Comparison of ENCODE assay signal across 12 mouse cellular contexts in the genomic region with DNA sequence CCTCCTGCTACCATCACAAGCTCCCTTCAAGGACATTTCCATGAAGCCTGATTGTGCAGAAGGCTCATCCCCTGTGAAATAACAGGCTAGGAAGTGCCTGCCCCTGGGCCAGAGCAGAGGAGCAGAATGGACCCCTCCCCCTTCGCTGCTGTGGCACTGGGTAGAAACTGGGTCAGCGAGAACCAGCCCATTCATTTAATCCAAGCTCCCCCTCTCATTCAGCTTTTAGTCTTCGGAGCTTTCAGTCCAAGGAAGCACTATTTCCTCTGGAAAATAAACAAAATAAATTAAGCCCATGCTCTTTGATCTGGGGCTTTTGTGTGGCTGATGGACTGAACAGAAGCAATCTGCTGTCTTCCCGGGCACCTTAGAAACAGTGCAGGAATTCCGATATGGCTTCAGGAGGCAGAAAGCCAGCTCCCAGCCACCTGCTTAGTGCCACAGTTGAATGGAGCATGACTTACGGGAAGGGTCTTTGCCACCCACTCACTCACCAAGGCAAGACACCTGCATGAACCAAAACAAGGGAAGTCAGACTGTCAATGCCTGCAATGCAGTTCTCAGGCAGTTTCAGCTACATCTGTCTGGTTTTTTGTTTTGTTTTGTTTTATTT.
DNase-seq lines count a peak whose midpoint lies in the region; ATAC-seq and TF ChIP-seq lines count a peak whose summit lies in the region.
"Had no signal": no experiment of that assay in that cellular context is flagged by ENCODE, and none has a peak within 500 bp of the region (broad histone marks: within the 10 kb centered on the region; RNA-seq: fewer than 3 reads in every experiment).

No protein-coding gene starts in this region.

- H3K4me1 ChIP-seq in midbrain, postnatal 0 days (ENCODE audit: insufficient read depth, low read length), result peaks cover 22% of the 10 kb centered on the region
- H3K4me1 ChIP-seq: liver, embryonic 13.5 days had no signal

- 10% methylated on average over 6 of the region's 6 CpGs for WGBS in midbrain, postnatal 0 days

- no peaks in the 10 kb centered on the region for H3K9me3 ChIP-seq in midbrain, postnatal 0 days (ENCODE audit: low read length)
- H3K9me3 ChIP-seq: liver, embryonic 13.5 days had no signal

- DNase-seq in adrenal gland, postnatal 10 days, result peak; percentile 24
- no peak for DNase-seq in adrenal gland, adult 2 months
- peak; percentile 36 to 51 for DNase-seq in layer of hippocampus, adult 2 months (ENCODE audit: low spot score in 2 of 2)
- no peak for DNase-seq in layer of hippocampus, adult 9-11 months
- DNase-seq in cerebellum, adult 9-11 months, result peak; percentile 38
- DNase-seq in midbrain, postnatal 0 days (ENCODE audit: low spot score), result peak; percentile 65
- no peak for DNase-seq in spleen, postnatal 10 days (ENCODE audit: low spot score in 2 of 2)
- DNase-seq: kidney, postnatal 25 days; liver, embryonic 13.5 days had no signal

- ATAC-seq in midbrain, postnatal 0 days (ENCODE audit: low FRiP score), result peak; percentile 73
- ATAC-seq in CD4-positive, CD25-positive, alpha-beta regulatory T cell, adult 4 months, result no peak

- TF ChIP-seq CTCF in layer of hippocampus, adult 2 months (conservative IDR thresholded peaks at IDR 0.05), result no peak
- TF ChIP-seq CTCF in midbrain, postnatal 0 days (IDR thresholded peaks at IDR 0.05), result no peak

- peak overlapping the region; percentile 82 for H3K27ac ChIP-seq in layer of hippocampus, adult 2 months
- H3K27ac ChIP-seq in midbrain, postnatal 0 days (ENCODE audit: low read depth, low read length), result peak overlapping the region; percentile 72
- H3K27ac ChIP-seq: liver, embryonic 13.5 days had no signal

- H3K27me3 ChIP-seq in midbrain, postnatal 0 days (ENCODE audit: insufficient read depth, low read length), result no peaks in the 10 kb centered on the region
- H3K27me3 ChIP-seq: liver, embryonic 13.5 days had no signal

- H3K36me3 ChIP-seq in midbrain, postnatal 0 days (ENCODE audit: insufficient read depth, low read length), result no peaks in the 10 kb centered on the region
- H3K36me3 ChIP-seq: liver, embryonic 13.5 days had no signal

- H3K4me3 ChIP-seq in layer of hippocampus, adult 2 months, result no peak overlapping the region
- no peak overlapping the region for H3K4me3 ChIP-seq in midbrain, postnatal 0 days (ENCODE audit: low read depth, low read length)
- H3K4me3 ChIP-seq: erythroblast, embryonic 14.5 days; liver, embryonic 13.5 days had no signal

- no peak overlapping the region for H3K9ac ChIP-seq in midbrain, postnatal 0 days (replicated peaks; ENCODE audit: low read length, poor library complexity, severe bottlenecking)
- H3K9ac ChIP-seq: liver, embryonic 13.5 days had no signal

- H3K4me2 ChIP-seq in midbrain, postnatal 0 days (ENCODE audit: low read depth, low read length, poor library complexity, severe bottlenecking), result 0 out of 2 replicates have a peak overlapping the region, but pooled peaks have one; percentile 9
- H3K4me2 ChIP-seq: heart, embryonic 11.5 days; liver, embryonic 13.5 days had no signal

Comparison
In these comparisons a context has a peak if more than half of its experiments do, and no peak if none do; other contexts are left out.
1. DNase-seq: peak in adrenal gland, postnatal 10 days (single experiment), layer of hippocampus, adult 2 months (2 of 2), cerebellum, adult 9-11 months (single experiment) and midbrain, postnatal 0 days (single experiment); none in adrenal gland, adult 2 months (single experiment), layer of hippocampus, adult 9-11 months (single experiment) and spleen, postnatal 10 days (0 of 2).